Mouse (Mus musculus) spleen, adult 2 months (tissue): ENCODE results near the gene Tma16.

Experiments
- CTCF ChIP-seq: fragments of 200-500 bp; IDR thresholded peaks from 2 replicates; pipeline ENCODE4 v1.5.1; 2011; ENCODE audit warnings: mild to moderate bottlenecking, inconsistent platforms; ENCODE audit not compliant: insufficient read depth, insufficient read length, insufficient replicate concordance; ENCODE audit errors: extremely low read depth
- POLR2A ChIP-seq: fragments of 200-500 bp; IDR thresholded peaks from 2 replicates; pipeline ENCODE4 v1.6.1; 2011; ENCODE audit warnings: low read depth, low read length, inconsistent platforms

DNA sequence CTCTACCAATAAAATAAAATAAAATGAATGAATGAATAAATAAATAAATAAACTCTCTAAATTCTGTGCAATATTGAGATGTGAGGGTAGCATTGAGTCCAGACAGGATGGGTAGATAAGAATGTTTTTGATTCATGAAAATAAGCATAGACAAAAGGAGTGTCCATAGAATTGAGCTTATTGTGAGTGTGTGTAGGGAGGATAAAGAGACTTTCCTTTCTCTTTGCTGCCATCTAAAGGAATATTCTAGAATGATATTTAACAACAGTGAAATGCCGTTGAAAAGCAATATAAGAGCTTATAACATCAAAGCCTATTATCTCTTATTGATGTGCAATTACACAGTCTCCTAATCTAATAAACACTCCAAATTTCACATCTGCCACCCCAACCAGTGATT is 45.2 kb downstream of the Tma16 start:
- TF ChIP-seq CTCF = no peak
- no peak for TF ChIP-seq POLR2A
